Mouse (Mus musculus) inflammation-experienced regulatory T-cells, adult 16 weeks (primary cell): Measurements from ENCODE around the gene Acnat1. TPM values are rescaled to one million over a fixed set of nuclear protein-coding genes. Genes with fewer than 3 reads are reported as not detected.

Experiments
- polyA plus RNA-seq: library from polyadenylated mRNA; unstranded; fragments of 100-300 nt; shearing (Covaris generic); gene quantifications from one replicate; pipeline ENCODE4 v1.2.1, GENCODE M21; 2017

Gene Acnat1
- polyA plus RNA-seq = not detected

GRCm38 (mm10) chr4:49473435-49474100, at the start of gene Acnat1:
TSS of gene Acnat1 (minus strand) at chr4:49473912.

DNA sequence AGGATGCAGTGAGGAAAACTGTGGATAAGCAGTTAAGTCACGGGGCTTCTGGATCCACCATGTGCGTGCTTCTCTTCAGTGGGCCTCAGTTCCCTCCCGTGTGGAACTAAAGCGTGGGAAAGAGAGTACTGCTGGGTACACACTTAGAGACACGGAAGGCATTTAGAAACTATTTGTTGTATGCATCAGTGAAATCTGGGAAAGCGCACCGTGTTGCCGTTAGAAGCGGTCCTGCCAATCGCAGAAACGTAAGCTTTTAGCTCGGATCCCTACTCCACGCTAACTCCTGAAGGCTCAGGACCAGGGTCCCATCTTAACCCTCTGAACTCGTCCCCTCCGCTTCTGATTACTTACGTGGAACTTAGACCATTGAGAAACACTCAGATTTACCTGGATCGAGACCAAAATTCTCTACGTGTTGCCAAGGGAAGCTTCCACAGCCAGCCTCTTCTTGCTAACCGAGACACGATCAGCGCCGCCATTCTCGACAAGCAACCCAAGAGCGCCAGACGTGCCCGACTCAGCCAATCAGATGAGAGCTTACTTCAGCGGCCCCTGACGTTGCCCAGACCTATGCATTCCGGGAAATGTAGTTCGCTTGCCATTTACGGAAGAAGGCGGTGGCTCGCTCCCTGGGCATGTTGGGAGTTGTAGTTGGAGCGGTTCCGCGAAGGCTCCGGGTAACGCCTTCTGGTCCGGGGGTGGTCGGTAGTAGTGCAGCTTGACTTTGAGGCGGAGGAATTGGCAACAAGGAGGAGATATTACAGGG, 47.0 kb upstream of the Acnat1 start, which contains the start of the genes Mrpl50 and Zfp189:
Gene Mrpl50, minus strand, starts transcription at position 522 of the 769 bp plus-strand sequence.
Gene Zfp189, plus strand, starts transcription at position 605 of the 769 bp plus-strand sequence.

DNA sequence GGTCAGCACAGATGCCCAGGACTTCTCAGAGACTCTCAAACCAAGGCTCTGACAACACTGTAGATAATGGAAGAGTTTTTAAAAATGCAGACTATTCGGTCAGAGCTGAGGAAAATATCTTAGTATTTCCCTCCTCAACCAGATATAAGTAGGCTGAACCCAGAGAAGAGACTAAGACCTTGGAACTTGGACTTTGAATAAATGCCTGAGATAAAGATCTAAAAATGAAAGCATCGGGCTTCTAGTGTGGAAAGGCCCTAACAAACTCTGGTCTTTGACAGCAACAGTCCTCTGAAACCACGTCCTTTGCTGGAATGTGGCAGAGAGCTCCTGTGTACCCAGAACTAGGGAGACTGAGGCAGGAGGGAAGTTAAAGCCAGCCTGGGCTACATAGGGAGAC, 32.7 kb upstream of the Acnat1 start, which contains the start of gene Baat:
Gene Baat, minus strand, starts transcription at position 172 of the 400 bp plus-strand sequence.

GRCm38 (mm10) chr4:49407957-49408356, 65.8 kb downstream of the Acnat1 start, which contains the start of gene Acnat2:
TSS of gene Acnat2 (minus strand) at chr4:49408151.

Other genes starting within 250 kb of the Acnat1 start
- not detected for gene Acnat2, start 65.8 kb downstream of the Acnat1 start, polyA plus RNA-seq
- gene Baat, start 32.6 kb upstream of the Acnat1 start, polyA plus RNA-seq = not detected
- gene Mrpl50, start 47.2 kb upstream of the Acnat1 start, polyA plus RNA-seq = 33.1 TPM
- gene Zfp189, start 47.3 kb upstream of the Acnat1 start, polyA plus RNA-seq = 6.2 TPM
- not detected for gene Aldob, start 75.6 kb upstream of the Acnat1 start, polyA plus RNA-seq
- gene Tmem246, start 124.0 kb upstream of the Acnat1 start, polyA plus RNA-seq = not detected
- 70.5 TPM for gene Rnf20, start 158.1 kb upstream of the Acnat1 start, polyA plus RNA-seq
- gene Ppp3r2, start 208.1 kb upstream of the Acnat1 start, polyA plus RNA-seq = not detected